Mouse (Mus musculus): ENCODE results near the gene Micall1.

DNA sequence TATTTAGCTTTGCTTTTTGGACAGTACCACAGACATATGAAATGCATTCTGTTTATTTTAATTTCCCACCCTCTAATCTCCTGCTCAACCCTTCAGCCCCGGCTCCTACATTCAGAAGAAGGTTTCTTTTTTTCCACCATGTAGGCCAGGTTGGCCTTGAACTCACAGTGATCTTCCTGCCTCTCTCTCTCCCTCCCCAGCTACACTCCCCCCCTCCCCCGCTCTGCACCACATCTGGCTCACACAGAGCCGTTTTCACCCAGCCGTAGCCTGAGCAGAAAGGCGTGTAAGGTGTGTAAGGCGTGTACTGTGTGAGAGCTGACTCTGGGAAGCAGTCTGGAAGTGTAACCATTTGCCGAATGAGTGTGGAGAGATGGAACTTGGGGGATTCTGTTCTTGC is 20.6 kb downstream of the Micall1 start:
- TF ChIP-seq POLR2A (IDR thresholded peaks at IDR 0.05; ENCODE audit: borderline replicate concordance, control insufficient read depth, low read depth, low read length) (no peak), CTCF (IDR thresholded peaks at IDR 0.05; ENCODE audit: control insufficient read depth, insufficient read depth, low read length) (no peak)

Data from bone marrow, adult 2 months (tissue).